Mouse (Mus musculus) C2C12 (cell line): ENCODE measurements around the gene Agrp.

Experiments
- CTCF ChIP-seq: IDR thresholded peaks from one replicate; pipeline ENCODE4 v1.5.1; 2011; ENCODE audit not compliant: control insufficient read depth, insufficient read depth, insufficient read length
- MAX ChIP-seq: IDR thresholded peaks from one replicate; pipeline ENCODE4 v1.6.1; 2011; ENCODE audit warnings: mild to moderate bottlenecking, control low read depth

GRCm38 (mm10) chr8:105609771-105610170 is 27.4 kb downstream of the Agrp start:
- TF ChIP-seq MAX (no peak), CTCF (no peak)
